Mouse (Mus musculus) liver, embryonic 15.5 days (tissue): ENCODE measurements around the gene Smg1. TPM values are rescaled to one million over a fixed set of nuclear protein-coding genes. Genes with fewer than 3 reads are reported as not detected.

Experiments
- ATAC-seq: fragments of 200-750 bp; cut with Nextera tagmentation; 2 replicates; pipeline ENCODE4 v1.8.0; 2017; ENCODE audit warnings: moderate number of reproducible peaks, mild to moderate bottlenecking, moderate library complexity; ENCODE audit not compliant: insufficient read depth
- H3K27ac ChIP-seq: fragments of 300-500 bp; sonication (generic); replicated peaks from 2 replicates; pipeline ENCODE4 v1.5.1; 2015; ENCODE audit warnings: mild to moderate bottlenecking, inconsistent platforms
- H3K27me3 ChIP-seq: fragments of 300-500 bp; sonication (generic); 2 replicates; pipeline ENCODE4 v1.6.1; 2015; ENCODE audit warnings: mild to moderate bottlenecking, inconsistent platforms
- H3K36me3 ChIP-seq: fragments of 300-500 bp; sonication (generic); replicated peaks from 2 replicates; pipeline ENCODE4 v1.6.1; 2015; ENCODE audit warnings: moderate library complexity, mild to moderate bottlenecking, inconsistent platforms
- H3K4me1 ChIP-seq: fragments of 300-500 bp; sonication (generic); replicated peaks from 2 replicates; pipeline ENCODE4 v1.6.1; 2015; ENCODE audit warnings: inconsistent platforms
- H3K4me2 ChIP-seq: fragments of 300-500 bp; sonication (generic); 2 replicates; pipeline ENCODE4 v1.6.1; 2015; ENCODE audit warnings: moderate library complexity, mild to moderate bottlenecking, inconsistent platforms
- H3K4me3 ChIP-seq: fragments of 300-500 bp; sonication (generic); replicated peaks from 2 replicates; pipeline ENCODE4 v1.5.1; 2015; ENCODE audit warnings: mild to moderate bottlenecking, inconsistent platforms
- H3K9ac ChIP-seq: fragments of 300-500 bp; sonication (generic); 2 replicates; pipeline ENCODE4 v1.6.1; 2015; ENCODE audit warnings: moderate library complexity, mild to moderate bottlenecking, inconsistent platforms
- H3K9me3 ChIP-seq: fragments of 300-500 bp; sonication (generic); replicated peaks from 2 replicates; pipeline ENCODE4 v1.6.1; 2016; ENCODE audit warnings: inconsistent platforms
- WGBS: fragments of 180-500 bp; shearing (Covaris S2); methylation state at CpG from one replicate; pipeline ENCODE4 v1.1.7; 2015; ENCODE audit warnings: mixed read lengths; ENCODE audit not compliant: insufficient replicate concordance; 5-methylcytosine and 5-hydroxymethylcytosine counted together
- polyA plus RNA-seq: library from polyadenylated mRNA; unstranded; fragments of >200 nt; fragmentation: Nextera tagmentation; extraction: Ambion mirVana; gene quantifications from 2 replicates; pipeline ENCODE4 v1.2.1, GENCODE M21; 2015

Smg1 gene
- polyA plus RNA-seq, 1 experiment from 2014 or later: 6.0 TPM

- no peak overlapping the region for H3K9ac ChIP-seq
- ATAC-seq: no peak
- 71% methylated on average over 8 of the region's 8 CpGs for WGBS
- no peak overlapping the region for H3K27ac ChIP-seq
- H3K9me3 ChIP-seq: no peaks in the 10 kb centered on the region
- H3K4me3 ChIP-seq: no peak overlapping the region
- no peak overlapping the region for H3K4me2 ChIP-seq
- no peaks in the 10 kb centered on the region for H3K27me3 ChIP-seq
- H3K36me3 ChIP-seq: no peaks in the 10 kb centered on the region
- H3K4me1 ChIP-seq: peaks cover 20% of the 10 kb centered on the region
These were observed 4.6 kb upstream of the Smg1 start for GRCm38 (mm10) chr7:118248069-118248468.

GRCm38 (mm10) chr7:118245260-118245659 is 1.8 kb upstream of the Smg1 start:
- Histone ChIP-seq H3K4me1 (peaks cover 33% of the 10 kb centered on the region), H3K9me3 (no peaks in the 10 kb centered on the region), H3K27ac (no peak overlapping the region), H3K4me3 (no peak overlapping the region), H3K4me2 (no peak overlapping the region), H3K9ac (no peak overlapping the region), H3K36me3 (no peaks in the 10 kb centered on the region), H3K27me3 (no peaks in the 10 kb centered on the region)
- ATAC-seq: no peak
- WGBS: 89% methylated on average over 3 of the region's 3 CpGs

- peak overlapping the region; percentile 96 for H3K4me3 ChIP-seq
- H3K9ac ChIP-seq: peak overlapping the region; percentile 97
- H3K9me3 ChIP-seq: no peaks in the 10 kb centered on the region
- H3K36me3 ChIP-seq: no peaks in the 10 kb centered on the region
- H3K4me2 ChIP-seq: peak overlapping the region; percentile 94
- peaks cover 48% of the 10 kb centered on the region for H3K4me1 ChIP-seq
- under 1% methylated on average over 50 of the region's 50 CpGs for WGBS
- H3K27me3 ChIP-seq: no peaks in the 10 kb centered on the region
- ATAC-seq: peak; percentile 55
- peak overlapping the region; percentile 99 for H3K27ac ChIP-seq
These were observed 508 bp downstream of the Smg1 start for GRCm38 (mm10) chr7:118242911-118243412.

- H3K4me3 ChIP-seq: peak overlapping the region; percentile 96
- peak overlapping the region; percentile 94 for H3K4me2 ChIP-seq
- H3K27me3 ChIP-seq: no peaks in the 10 kb centered on the region
- peak overlapping the region; percentile 97 for H3K9ac ChIP-seq
- no peaks in the 10 kb centered on the region for H3K36me3 ChIP-seq
- H3K27ac ChIP-seq: peak overlapping the region; percentile 99
- 12% methylated on average over 6 of the region's 6 CpGs for WGBS
- no peaks in the 10 kb centered on the region for H3K9me3 ChIP-seq
- no peak for ATAC-seq
- peaks cover 48% of the 10 kb centered on the region for H3K4me1 ChIP-seq
These were observed 1.2 kb downstream of the Smg1 start for GRCm38 (mm10) chr7:118242309-118242708.

GRCm38 (mm10) chr7:118240402-118240801 is 3.1 kb downstream of the Smg1 start:
- H3K27me3 ChIP-seq: no peaks in the 10 kb centered on the region
- H3K4me2 ChIP-seq: no peak overlapping the region
- H3K9me3 ChIP-seq: no peaks in the 10 kb centered on the region
- H3K4me1 ChIP-seq: peaks cover 51% of the 10 kb centered on the region
- ATAC-seq: no peak
- no peak overlapping the region for H3K9ac ChIP-seq
- no peak overlapping the region for H3K4me3 ChIP-seq
- H3K36me3 ChIP-seq: no peaks in the 10 kb centered on the region
- H3K27ac ChIP-seq: no peak overlapping the region

GRCm38 (mm10) chr7:118239996-118240395 is 3.5 kb downstream of the Smg1 start:
- H3K9ac ChIP-seq: no peak overlapping the region
- WGBS: 74% methylated on average over 5 of the region's 5 CpGs
- H3K4me2 ChIP-seq: no peak overlapping the region
- no peak overlapping the region for H3K27ac ChIP-seq
- ATAC-seq: no peak
- no peaks in the 10 kb centered on the region for H3K27me3 ChIP-seq
- peaks cover 51% of the 10 kb centered on the region for H3K4me1 ChIP-seq
- H3K9me3 ChIP-seq: no peaks in the 10 kb centered on the region
- H3K36me3 ChIP-seq: no peaks in the 10 kb centered on the region
- no peak overlapping the region for H3K4me3 ChIP-seq

- no peak for ATAC-seq
- no peaks in the 10 kb centered on the region for H3K9me3 ChIP-seq
- no peak overlapping the region for H3K4me3 ChIP-seq
- H3K27ac ChIP-seq: no peak overlapping the region
- H3K4me1 ChIP-seq: peaks cover 37% of the 10 kb centered on the region
- no peak overlapping the region for H3K4me2 ChIP-seq
- H3K9ac ChIP-seq: no peak overlapping the region
- no peaks in the 10 kb centered on the region for H3K36me3 ChIP-seq
- H3K27me3 ChIP-seq: no peaks in the 10 kb centered on the region
These were observed 6.5 kb downstream of the Smg1 start for GRCm38 (mm10) chr7:118236949-118237348.

- H3K27me3 ChIP-seq: no peaks in the 10 kb centered on the region
- ATAC-seq: no peak
- no peak overlapping the region for H3K9ac ChIP-seq
- H3K9me3 ChIP-seq: no peaks in the 10 kb centered on the region
- WGBS: 74% methylated on average over 1 of the region's 1 CpGs
- H3K36me3 ChIP-seq: no peaks in the 10 kb centered on the region
- no peak overlapping the region for H3K4me3 ChIP-seq
- H3K4me2 ChIP-seq: no peak overlapping the region
- peaks cover 11% of the 10 kb centered on the region; the same call in 1 of the 2 replicates for H3K4me1 ChIP-seq
- no peak overlapping the region for H3K27ac ChIP-seq
These were observed 9.2 kb downstream of the Smg1 start for GRCm38 (mm10) chr7:118234236-118234635.

- Histone ChIP-seq H3K27ac (no peak overlapping the region), H3K36me3 (no peaks in the 10 kb centered on the region), H3K27me3 (no peaks in the 10 kb centered on the region), H3K9me3 (no peaks in the 10 kb centered on the region), H3K4me2 (no peak overlapping the region), H3K4me3 (no peak overlapping the region), H3K9ac (no peak overlapping the region), H3K4me1 (0 out of 2 replicates have a peak, but pooled peaks cover 7% of the 10 kb centered on the region)
- ATAC-seq: no peak
These were observed 10.9 kb downstream of the Smg1 start for GRCm38 (mm10) chr7:118232613-118233012.

GRCm38 (mm10) chr7:118219777-118220176 is 23.7 kb downstream of the Smg1 start:
- Histone ChIP-seq H3K9me3 (no peaks in the 10 kb centered on the region), H3K9ac (no peak overlapping the region), H3K27ac (no peak overlapping the region), H3K27me3 (no peaks in the 10 kb centered on the region), H3K36me3 (peaks cover 3% of the 10 kb centered on the region), H3K4me1 (no peaks in the 10 kb centered on the region), H3K4me2 (no peak overlapping the region), H3K4me3 (no peak overlapping the region)
- WGBS: 74% methylated on average over 2 of the region's 2 CpGs
- no peak for ATAC-seq

GRCm38 (mm10) chr7:118206396-118206795 is 37.1 kb downstream of the Smg1 start:
- Histone ChIP-seq H3K27me3 (no peaks in the 10 kb centered on the region), H3K9ac (no peak overlapping the region), H3K4me1 (no peaks in the 10 kb centered on the region), H3K27ac (no peak overlapping the region), H3K9me3 (no peaks in the 10 kb centered on the region), H3K36me3 (peaks cover 45% of the 10 kb centered on the region), H3K4me3 (no peak overlapping the region), H3K4me2 (no peak overlapping the region)
- WGBS: 73% methylated on average over 2 of the region's 2 CpGs
- ATAC-seq: no peak

GRCm38 (mm10) chr7:118195756-118196155 is 47.7 kb downstream of the Smg1 start:
- WGBS: 81% methylated on average over 4 of the region's 4 CpGs
- ATAC-seq: no peak
- Histone ChIP-seq H3K27ac (no peak overlapping the region), H3K4me2 (no peak overlapping the region), H3K4me3 (no peak overlapping the region), H3K36me3 (peaks cover 60% of the 10 kb centered on the region), H3K27me3 (no peaks in the 10 kb centered on the region), H3K9ac (no peak overlapping the region), H3K9me3 (no peaks in the 10 kb centered on the region), H3K4me1 (no peaks in the 10 kb centered on the region)
